Mouse (Mus musculus) G1E (cell line): ENCODE measurements around the gene Smyd4.

Experiments
- CTCF ChIP-seq: IDR thresholded peaks from 2 replicates; pipeline ENCODE4 v1.5.1; 2012; ENCODE audit warnings: low read depth, low read length, inconsistent platforms, mixed read lengths
- GATA1 ChIP-seq: IDR thresholded peaks from 2 replicates; pipeline ENCODE4 v1.6.1; 2012; ENCODE audit warnings: borderline replicate concordance, low read length, inconsistent platforms, mixed read lengths
- TAL1 ChIP-seq: conservative IDR thresholded peaks from 2 replicates; pipeline ENCODE4 v1.6.1; 2012; ENCODE audit warnings: low read depth, low read length, inconsistent platforms, mixed read lengths

DNA sequence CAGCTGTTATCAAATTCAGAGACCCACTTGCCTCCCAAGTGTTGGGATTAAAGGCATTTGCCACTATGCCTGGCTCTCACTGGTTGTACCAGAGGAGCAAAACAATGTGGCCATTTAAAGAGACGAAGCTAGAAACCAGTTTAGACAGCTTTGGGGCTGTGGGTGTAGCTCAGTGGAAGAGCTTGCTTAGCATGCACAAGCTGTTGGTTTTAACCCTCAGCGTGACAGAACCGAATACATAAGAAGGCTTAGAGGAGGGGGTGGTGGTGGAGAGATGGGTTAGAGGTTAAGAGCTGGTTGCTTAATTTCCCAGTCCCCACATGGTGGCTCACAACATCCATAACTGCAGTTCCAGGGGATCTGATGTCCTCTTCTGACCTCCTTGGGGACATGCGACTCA, 39.6 kb upstream of the Smyd4 start:
- no peak for TF ChIP-seq CTCF
- TF ChIP-seq TAL1: no peak
- TF ChIP-seq GATA1: no peak
